Mouse (Mus musculus) monocyte, adult 5-6 weeks (primary cell): ENCODE results near the gene Zfp334. TPM values are rescaled to one million over a fixed set of nuclear protein-coding genes. Genes with fewer than 3 reads are reported as not detected.

Experiments
- ATAC-seq: fragments of 153-309, 156-312 bp; replicated peaks from 2 replicates; pipeline ENCODE4 v1.8.0; 2017; ENCODE audit warnings: mild to moderate bottlenecking; ENCODE audit not compliant: low TSS enrichment, insufficient number of reproducible peaks, severe bottlenecking, poor library complexity, low FRiP score
- total RNA-seq: library from RNA; stranded (forward); fragments of 200-1000, 200-491, 200-594 nt; gene quantifications from 3 replicates; pipeline ENCODE4 v1.2.3, GENCODE M21; 2017

Zfp334 gene
- total RNA-seq, 1 experiment from 2014 or later, result not detected

- ATAC-seq, result no peak
These were observed 1.4 kb upstream of the Zfp334 start for GRCm38 (mm10) chr2:165389299-165389952.

GRCm38 (mm10) chr2:165387370-165387769 lies 689 bp downstream of the Zfp334 start:
- no peak for ATAC-seq

GRCm38 (mm10) chr2:165380050-165380449 lies 8.0 kb downstream of the Zfp334 start:
- no peak for ATAC-seq

GRCm38 (mm10) chr2:165376001-165376400 lies 12.1 kb downstream of the Zfp334 start:
- no peak for ATAC-seq

- no peak for ATAC-seq
These were observed 12.6 kb downstream of the Zfp334 start for GRCm38 (mm10) chr2:165375478-165375877.

- ATAC-seq, result no peak
These were observed 17.0 kb downstream of the Zfp334 start for GRCm38 (mm10) chr2:165371066-165371465.

- no peak for ATAC-seq
These were observed 17.7 kb downstream of the Zfp334 start for GRCm38 (mm10) chr2:165370348-165370747.

GRCm38 (mm10) chr2:165368496-165368895 lies 19.6 kb downstream of the Zfp334 start, which contains the start of gene Zfp663:
TSS of gene Zfp663 (minus strand) at chr2:165368729.
- no peak for ATAC-seq

GRCm38 (mm10) chr2:165367868-165368439 lies 20.1 kb downstream of the Zfp334 start:
- ATAC-seq, result no peak

- ATAC-seq, result peak; percentile 75
These were observed 21.0 kb downstream of the Zfp334 start for GRCm38 (mm10) chr2:165367047-165367520.

- no peak for ATAC-seq
These were observed 23.5 kb downstream of the Zfp334 start for GRCm38 (mm10) chr2:165364334-165365091.

- no peak for ATAC-seq
These were observed 24.8 kb downstream of the Zfp334 start for GRCm38 (mm10) chr2:165363282-165363681.

GRCm38 (mm10) chr2:165360861-165361260 lies 27.2 kb downstream of the Zfp334 start:
- peak; percentile 78 for ATAC-seq

- no peak for ATAC-seq
These were observed 36.1 kb downstream of the Zfp334 start for GRCm38 (mm10) chr2:165351828-165352513.

GRCm38 (mm10) chr2:165349466-165349865 lies 38.6 kb downstream of the Zfp334 start:
- no peak for ATAC-seq

GRCm38 (mm10) chr2:165346180-165346579 lies 41.9 kb downstream of the Zfp334 start:
- ATAC-seq, result peak; percentile 77

GRCm38 (mm10) chr2:165337191-165337590 lies 50.9 kb downstream of the Zfp334 start:
- ATAC-seq, result no peak

GRCm38 (mm10) chr2:165332610-165333210 lies 55.3 kb downstream of the Zfp334 start:
- peak; percentile 80 for ATAC-seq

- ATAC-seq, result peak; percentile 32
These were observed 58.4 kb downstream of the Zfp334 start for GRCm38 (mm10) chr2:165329703-165330102.
